Mouse (Mus musculus): ENCODE data around the gene Tifab. TPM values are rescaled to one million over a fixed set of nuclear protein-coding genes. Genes with fewer than 3 reads are reported as not detected.
"Not testable (repeated sequence)": the region's sequence is repeated elsewhere in the genome, so short reads cannot be mapped to it uniquely, and the experiment has no call there.

Tifab gene
- 148 and 174 TPM in 2 replicates for total RNA-seq (2014; fragmentation: Nextera tagmentation)
- total RNA-seq (2017), result 115 and 120 TPM in 2 replicates

DNA sequence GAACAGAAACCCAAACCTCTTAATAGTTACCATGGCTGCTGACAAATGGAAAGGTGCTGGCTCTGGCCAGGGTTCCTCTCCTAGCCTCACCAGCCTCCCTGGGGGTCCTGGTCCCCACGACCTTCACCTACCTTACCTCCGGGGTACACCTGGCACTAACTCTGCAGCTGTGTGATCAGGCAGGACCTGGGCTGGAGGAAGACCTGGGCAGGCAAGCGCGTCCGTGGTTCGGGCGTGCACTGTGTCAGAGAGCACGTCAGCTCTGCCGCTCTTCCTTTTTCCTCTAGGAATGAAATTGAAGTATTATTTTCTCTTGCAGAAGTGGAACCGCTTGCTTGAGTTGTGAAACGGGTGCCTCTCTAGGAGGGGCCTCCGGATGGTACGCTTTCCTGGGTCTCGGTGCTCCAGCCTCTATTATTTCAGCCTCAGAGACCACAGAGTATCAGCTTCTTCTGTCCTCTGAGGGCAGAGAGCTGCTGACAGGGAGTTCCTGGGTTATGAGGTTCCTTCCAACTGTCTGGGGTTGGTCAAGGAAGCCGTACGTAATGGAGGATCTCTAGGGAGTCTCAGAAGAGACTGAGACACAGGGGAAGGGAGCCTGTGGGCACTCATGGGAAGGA lies at the start of gene Tifab:
Tifab (minus strand) TSS at position 470 of the 620 bp plus-strand sequence.
- peak; percentile 71 for ATAC-seq (replicated peaks; ENCODE audit: poor library complexity, severe bottlenecking)

GRCm38 (mm10) chr13:56226175-56226954 lies 47.7 kb upstream of the Tifab start:
- ATAC-seq (replicated peaks; ENCODE audit: poor library complexity, severe bottlenecking), result no peak

DNA sequence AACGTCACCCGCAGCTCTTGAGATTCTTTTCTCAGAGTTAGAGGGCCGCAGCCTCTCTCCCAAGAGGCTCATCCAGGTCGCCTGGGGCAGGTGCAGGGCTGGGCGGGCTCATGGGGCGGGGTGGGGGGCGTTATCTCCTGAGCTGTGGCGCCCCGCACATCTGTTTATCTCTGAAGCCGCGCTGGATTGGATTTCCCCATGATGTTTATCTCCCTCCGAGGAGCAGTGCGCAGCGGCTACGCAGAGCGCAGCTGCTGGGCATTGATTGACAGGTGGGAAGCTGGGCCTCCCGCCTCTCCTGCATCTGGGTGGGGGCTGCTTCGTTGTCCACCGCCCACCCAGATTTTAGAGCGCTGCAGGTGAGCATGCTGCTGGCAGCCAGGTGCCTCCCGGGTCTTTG lies 44.9 kb upstream of the Tifab start:
- ATAC-seq (replicated peaks; ENCODE audit: poor library complexity, severe bottlenecking), result no peak

- no peak for ATAC-seq (replicated peaks; ENCODE audit: poor library complexity, severe bottlenecking)
Measured at GRCm38 (mm10) chr13:56222849-56223246, 44.2 kb upstream of the Tifab start.

GRCm38 (mm10) chr13:56221995-56222848 lies 43.5 kb upstream of the Tifab start:
- no peak for ATAC-seq (replicated peaks; ENCODE audit: poor library complexity, severe bottlenecking)

GRCm38 (mm10) chr13:56221129-56221910 lies 42.6 kb upstream of the Tifab start:
- ATAC-seq (replicated peaks; ENCODE audit: poor library complexity, severe bottlenecking), result no peak

- peak; percentile 64 for ATAC-seq (replicated peaks; ENCODE audit: poor library complexity, severe bottlenecking)
Measured at GRCm38 (mm10) chr13:56219254-56219653, 40.6 kb upstream of the Tifab start.

GRCm38 (mm10) chr13:56216090-56216489 lies 37.4 kb upstream of the Tifab start:
- ATAC-seq (replicated peaks; ENCODE audit: poor library complexity, severe bottlenecking), result no peak

DNA sequence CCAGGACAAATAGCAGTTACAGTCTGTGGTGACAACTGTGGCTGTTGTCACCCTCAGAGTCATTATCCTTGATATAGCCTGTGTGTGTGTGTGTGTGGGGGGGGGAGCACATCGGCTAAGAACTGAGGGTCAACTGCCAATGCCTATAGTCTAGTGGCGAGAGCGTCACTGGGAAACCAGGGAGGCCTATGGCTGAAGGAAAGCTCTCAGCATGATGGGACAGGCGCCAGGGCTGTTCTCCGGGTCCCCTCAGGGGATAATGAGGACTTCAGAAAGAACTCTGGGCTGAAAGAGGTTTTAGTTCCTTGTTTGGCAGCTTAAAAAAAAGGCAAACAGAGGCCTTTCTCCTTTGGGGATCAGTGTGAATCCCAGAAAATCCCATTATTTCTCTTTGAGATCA lies 35.9 kb upstream of the Tifab start:
- ATAC-seq (replicated peaks; ENCODE audit: poor library complexity, severe bottlenecking), result no peak

DNA sequence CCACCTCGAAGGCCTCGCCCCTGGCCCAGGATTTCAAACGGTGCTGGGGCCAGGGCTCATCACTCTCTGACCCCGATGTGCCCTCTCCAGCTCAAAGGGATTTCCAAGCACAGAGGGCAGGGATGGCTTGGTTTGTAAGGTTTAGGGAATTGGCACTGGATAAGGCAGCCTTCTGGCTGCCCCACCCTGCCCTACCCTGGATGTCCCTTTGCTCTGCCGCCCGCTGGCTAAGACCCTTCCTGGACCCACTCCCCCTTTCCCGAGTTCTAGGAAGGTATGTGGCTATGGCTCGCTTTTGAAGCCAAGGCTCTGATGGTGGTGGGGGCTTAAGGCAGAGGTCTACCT lies 30.4 kb upstream of the Tifab start:
- no peak for ATAC-seq (replicated peaks; ENCODE audit: poor library complexity, severe bottlenecking)

- no peak for ATAC-seq (replicated peaks; ENCODE audit: poor library complexity, severe bottlenecking)
Measured at GRCm38 (mm10) chr13:56208225-56209066, 29.8 kb upstream of the Tifab start.

GRCm38 (mm10) chr13:56199506-56199905 lies 20.8 kb upstream of the Tifab start:
- no peak for ATAC-seq (replicated peaks; ENCODE audit: poor library complexity, severe bottlenecking)

DNA sequence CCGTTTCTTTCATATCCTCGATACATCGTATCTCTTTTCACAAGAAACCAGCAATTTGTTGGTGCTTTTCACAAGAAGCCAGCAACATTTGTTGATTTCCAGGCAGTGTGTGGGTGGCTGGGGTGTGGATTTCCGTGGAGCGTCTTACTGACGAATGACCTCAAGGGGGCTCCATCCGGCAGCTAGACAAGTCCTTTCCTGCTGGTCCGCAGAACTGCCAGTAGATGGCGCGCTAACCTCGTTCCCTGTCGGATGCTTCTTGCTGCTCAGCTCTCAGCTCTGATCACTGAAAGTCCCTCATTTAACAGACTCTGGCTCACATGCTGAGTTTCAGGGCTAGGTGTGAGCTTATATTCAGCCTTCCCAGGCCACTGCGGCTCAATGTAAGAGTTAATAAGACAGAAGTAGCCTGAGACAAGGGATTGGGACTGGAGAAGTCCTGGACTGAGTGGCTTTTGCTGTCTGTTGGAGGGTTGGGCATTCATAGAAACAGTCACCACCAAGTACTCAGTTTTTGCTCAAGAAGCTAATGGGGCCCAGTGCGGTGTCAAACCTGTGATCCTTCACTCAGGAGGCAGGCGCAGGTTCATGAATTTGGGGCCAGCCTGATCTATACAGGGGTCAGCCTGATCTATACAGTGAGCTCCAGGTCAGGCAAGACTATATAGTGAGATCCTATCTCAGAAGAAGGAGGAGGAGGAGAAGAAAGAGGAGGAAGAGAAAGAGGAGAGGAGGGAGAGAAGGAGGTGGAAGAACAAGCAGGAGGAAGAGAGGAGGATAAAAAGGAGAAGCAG lies 19.0 kb upstream of the Tifab start:
- peak; percentile 91 for ATAC-seq (replicated peaks; ENCODE audit: poor library complexity, severe bottlenecking)

GRCm38 (mm10) chr13:56197031-56197430 lies 18.3 kb upstream of the Tifab start:
- ATAC-seq (replicated peaks; ENCODE audit: poor library complexity, severe bottlenecking), result no peak

- ATAC-seq (replicated peaks; ENCODE audit: poor library complexity, severe bottlenecking), result not testable (repeated sequence)
Measured at GRCm38 (mm10) chr13:56195824-56196223, 17.1 kb upstream of the Tifab start.

GRCm38 (mm10) chr13:56194181-56194580 lies 15.5 kb upstream of the Tifab start:
- not testable (repeated sequence) for ATAC-seq (replicated peaks; ENCODE audit: poor library complexity, severe bottlenecking)

DNA sequence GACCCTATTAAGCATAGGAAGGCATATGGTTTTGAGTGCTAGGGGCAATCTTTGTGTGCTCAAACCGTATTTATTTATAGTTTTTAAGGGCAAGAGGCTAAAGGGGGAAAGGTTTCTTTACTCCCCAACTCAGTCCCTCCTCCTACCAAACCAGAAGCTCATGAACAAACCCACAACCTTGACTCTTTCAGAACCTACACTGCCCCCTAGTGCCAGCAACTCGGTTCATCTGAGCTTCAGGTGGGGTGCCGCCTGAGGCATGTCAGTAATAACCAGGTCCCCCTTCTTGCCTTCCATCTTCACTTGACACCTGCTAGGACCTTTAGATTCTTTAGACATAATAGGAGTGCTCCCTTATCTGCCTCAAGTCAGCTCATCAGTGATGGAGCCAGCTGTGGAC lies 12.5 kb upstream of the Tifab start:
- ATAC-seq (replicated peaks; ENCODE audit: poor library complexity, severe bottlenecking), result peak; percentile 69

DNA sequence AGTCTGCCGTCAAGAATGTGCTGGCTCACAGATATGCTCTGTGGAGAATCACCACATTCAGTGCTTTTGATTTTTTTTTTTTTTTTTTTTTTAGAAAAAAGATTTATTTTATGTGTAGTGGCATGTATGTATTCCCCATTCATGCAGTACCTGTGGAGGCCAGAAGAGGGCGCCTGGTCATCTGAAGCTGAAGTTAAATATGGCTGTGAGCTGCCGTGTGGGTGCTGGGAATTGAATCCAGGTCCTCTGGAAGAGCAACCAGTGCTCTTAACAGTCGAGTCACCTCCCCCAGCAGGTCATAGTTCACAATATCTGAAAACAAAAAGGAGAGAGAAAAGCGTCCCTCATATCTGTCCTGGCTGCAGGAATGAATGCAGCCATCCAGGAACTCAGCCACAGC lies 11.0 kb upstream of the Tifab start:
- ATAC-seq (replicated peaks; ENCODE audit: poor library complexity, severe bottlenecking), result no peak

DNA sequence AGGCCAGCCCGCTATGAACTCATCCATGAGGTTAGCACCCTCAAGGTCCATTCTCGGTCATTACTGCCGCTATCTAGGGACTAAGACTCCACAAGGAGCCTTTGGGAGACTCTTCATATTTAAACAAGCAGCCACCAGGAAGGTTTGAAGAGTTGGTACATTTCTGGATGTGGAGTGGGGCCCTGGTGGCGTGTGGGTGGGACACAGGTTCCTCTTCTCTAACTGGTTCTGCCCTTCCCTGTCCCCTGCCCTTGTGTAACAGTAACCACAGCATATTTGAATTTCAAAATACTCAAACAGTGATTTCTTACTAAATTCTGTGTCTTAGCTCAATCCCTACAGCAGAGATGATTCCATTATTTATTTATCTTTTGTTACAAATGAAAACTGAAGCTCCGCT lies 5.0 kb upstream of the Tifab start:
- ATAC-seq (replicated peaks; ENCODE audit: poor library complexity, severe bottlenecking), result peak; percentile 73

All from granulocyte monocyte progenitor cell, adult 5-6 weeks (primary cell).